In genomic region chr3:80874081-80874480, GRCm38 (mm10) we compare ENCODE assay signal across 17 mouse cellular contexts.
"Had no signal": no experiment of that assay in that cellular context is flagged by ENCODE, and none has a peak within 500 bp of the region (broad histone marks: within the 10 kb centered on the region; RNA-seq: fewer than 3 reads in every experiment).

No protein-coding gene starts in this region.

- DNase-seq: kidney, adult 18-20 months; kidney, postnatal 25 days; layer of hippocampus, adult 9-11 months; lung, adult 2 months; lung, postnatal 36 days; right cerebral cortex, adult 18-20 months; right cerebral cortex, postnatal 25 days; thymus, postnatal 36 days had no signal

- ATAC-seq: intestine, embryonic 15.5 days; lung, postnatal 0 days; midbrain, embryonic 16.5 days had no signal

- H3K9me3 ChIP-seq: intestine, embryonic 15.5 days; kidney, embryonic 15.5 days; limb, embryonic 13.5 days; liver, embryonic 15.5 days; neural tube, embryonic 12.5 days had no signal

- H3K27ac ChIP-seq: intestine, embryonic 15.5 days; kidney, embryonic 15.5 days; limb, embryonic 13.5 days; liver, embryonic 15.5 days; neural tube, embryonic 12.5 days had no signal

- H3K36me3 ChIP-seq: intestine, embryonic 15.5 days; kidney, embryonic 15.5 days; liver, embryonic 15.5 days; neural tube, embryonic 12.5 days had no signal

- H3K27me3 ChIP-seq: intestine, embryonic 15.5 days; kidney, embryonic 15.5 days; limb, embryonic 13.5 days; liver, embryonic 15.5 days; neural tube, embryonic 12.5 days had no signal

- H3K4me3 ChIP-seq: intestine, embryonic 15.5 days; kidney, embryonic 15.5 days; limb, embryonic 13.5 days; liver, embryonic 15.5 days; neural tube, embryonic 12.5 days had no signal

- H3K9ac ChIP-seq: intestine, embryonic 15.5 days; kidney, embryonic 15.5 days; limb, embryonic 13.5 days; liver, embryonic 15.5 days; neural tube, embryonic 12.5 days had no signal

- H3K4me2 ChIP-seq: intestine, embryonic 15.5 days; kidney, embryonic 15.5 days; limb, embryonic 13.5 days; liver, embryonic 11.5 days; liver, embryonic 15.5 days; midbrain, embryonic 11.5 days; neural tube, embryonic 12.5 days had no signal

- H3K4me1 ChIP-seq: intestine, embryonic 15.5 days; kidney, embryonic 15.5 days; liver, embryonic 15.5 days; neural tube, embryonic 12.5 days had no signal
